Mouse (Mus musculus) frontal cortex, postnatal 25 days (tissue): ENCODE data around the gene Txnrd2.

Source experiments
- DNase-seq, 2 experiments: peaks; one replicate each; pipeline ENCODE4 v3.0.0; 2022; ENCODE audit warnings: low spot score in 2 of 2

The Txnrd2 gene

DNA sequence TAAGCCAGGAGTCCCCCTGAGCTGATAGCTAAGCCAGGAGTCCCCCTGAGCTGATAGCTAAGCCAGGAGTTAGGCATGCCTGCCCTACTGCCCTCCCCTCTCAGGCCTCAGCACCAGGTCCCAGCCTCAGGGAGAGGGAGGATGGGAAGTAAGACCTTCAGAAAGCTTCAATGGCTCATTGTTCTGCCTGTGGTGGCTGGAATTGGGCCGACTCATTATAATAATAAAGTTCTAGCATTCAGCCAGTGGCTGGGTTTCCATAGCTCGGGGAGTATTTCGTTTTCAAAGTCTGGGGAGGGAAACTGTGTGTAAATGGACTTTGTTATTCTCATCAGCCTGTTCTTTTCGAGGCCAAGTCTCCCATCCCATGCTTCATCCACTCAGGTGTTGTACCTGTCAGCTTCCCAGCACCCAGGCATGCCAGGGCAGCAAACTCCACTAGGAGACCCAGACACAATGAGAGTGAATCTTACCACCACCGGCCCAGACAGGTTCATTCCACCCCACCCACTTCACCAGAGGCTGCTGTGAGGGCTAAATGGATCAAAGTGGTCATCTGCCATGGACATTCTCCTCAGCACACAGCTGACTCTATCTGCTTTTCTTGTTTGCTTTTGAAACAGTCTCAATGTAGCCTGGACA, 58.7 kb downstream of the Txnrd2 start:
- DNase-seq = no peak

- DNase-seq = no peak
These were observed 59.9 kb downstream of the Txnrd2 start for GRCm38 (mm10) chr16:18486126-18486525.

DNA sequence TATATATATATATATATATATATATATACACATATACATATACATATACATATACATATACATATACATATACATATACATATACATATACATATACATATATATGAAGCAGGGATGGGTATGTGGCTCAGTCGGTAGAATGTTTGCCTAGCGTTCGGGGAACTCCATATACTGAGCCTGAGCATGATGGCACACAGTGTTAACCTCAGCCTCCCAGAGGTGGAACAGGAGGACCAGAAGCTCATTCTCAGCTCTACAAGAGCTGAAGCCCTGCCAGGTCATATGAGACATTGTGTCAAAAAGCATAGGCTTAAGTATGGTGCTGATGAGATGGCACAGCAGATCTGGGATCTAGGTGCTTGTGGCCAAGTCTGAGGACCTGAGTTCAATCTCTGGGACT, 64.1 kb downstream of the Txnrd2 start:
- no peak for DNase-seq

DNA sequence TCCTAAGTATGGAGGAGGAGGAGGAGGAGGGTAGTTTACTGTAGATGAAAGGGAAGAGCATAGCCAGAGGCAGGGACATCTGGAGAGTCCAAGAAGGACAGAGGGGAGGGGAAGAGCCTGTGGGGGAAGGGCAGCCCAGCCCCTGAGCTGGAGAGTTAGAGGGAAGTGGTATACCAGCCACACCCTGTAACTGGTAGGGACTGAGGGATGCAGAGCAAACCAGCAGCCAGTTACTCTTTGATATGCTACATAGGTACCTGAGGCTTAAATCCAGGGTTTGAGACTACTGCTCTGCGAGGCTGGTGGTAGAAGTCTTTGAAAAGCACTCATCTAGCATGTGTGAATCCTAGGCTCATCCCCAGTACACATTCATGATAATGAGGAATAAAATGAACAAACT, 64.7 kb downstream of the Txnrd2 start:
- no peak for DNase-seq

GRCm38 (mm10) chr16:18497865-18498515, 71.8 kb downstream of the Txnrd2 start:
- DNase-seq = peak in 1 of 2 experiments; percentile 35

- peak; percentile 85 to 93 for DNase-seq
These were observed 72.4 kb downstream of the Txnrd2 start, which contains the start of the genes Gnb1l and Rtl10 for GRCm38 (mm10) chr16:18498558-18498990. Gene Gnb1l, plus strand, starts transcription at chr16:18498713. Gene Rtl10, plus strand, starts transcription at chr16:18498901.

- no peak for DNase-seq
These were observed 72.8 kb downstream of the Txnrd2 start for GRCm38 (mm10) chr16:18498996-18499395.

DNA sequence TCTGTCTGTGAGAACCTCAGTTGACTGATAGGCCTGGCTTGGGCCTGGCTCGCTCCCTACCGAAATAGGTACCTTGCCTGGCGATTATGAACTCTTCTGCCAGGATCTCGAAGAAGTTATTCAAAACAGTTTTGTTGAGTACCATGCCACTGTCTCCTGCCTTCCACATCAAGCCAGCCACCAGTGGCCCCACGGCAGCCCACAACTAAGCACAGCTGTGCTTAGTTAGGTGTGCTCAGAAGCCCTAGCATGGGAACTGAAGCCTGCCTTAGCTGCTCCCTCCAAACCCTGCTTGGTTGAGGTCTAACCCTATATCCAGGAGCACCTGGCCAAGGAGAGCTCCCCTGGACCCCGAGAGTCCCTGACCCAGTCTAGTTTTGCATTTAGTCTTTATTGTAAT, 75.3 kb downstream of the Txnrd2 start:
- no peak for DNase-seq

- no peak for DNase-seq
These were observed 77.6 kb downstream of the Txnrd2 start for GRCm38 (mm10) chr16:18503566-18504342.

DNA sequence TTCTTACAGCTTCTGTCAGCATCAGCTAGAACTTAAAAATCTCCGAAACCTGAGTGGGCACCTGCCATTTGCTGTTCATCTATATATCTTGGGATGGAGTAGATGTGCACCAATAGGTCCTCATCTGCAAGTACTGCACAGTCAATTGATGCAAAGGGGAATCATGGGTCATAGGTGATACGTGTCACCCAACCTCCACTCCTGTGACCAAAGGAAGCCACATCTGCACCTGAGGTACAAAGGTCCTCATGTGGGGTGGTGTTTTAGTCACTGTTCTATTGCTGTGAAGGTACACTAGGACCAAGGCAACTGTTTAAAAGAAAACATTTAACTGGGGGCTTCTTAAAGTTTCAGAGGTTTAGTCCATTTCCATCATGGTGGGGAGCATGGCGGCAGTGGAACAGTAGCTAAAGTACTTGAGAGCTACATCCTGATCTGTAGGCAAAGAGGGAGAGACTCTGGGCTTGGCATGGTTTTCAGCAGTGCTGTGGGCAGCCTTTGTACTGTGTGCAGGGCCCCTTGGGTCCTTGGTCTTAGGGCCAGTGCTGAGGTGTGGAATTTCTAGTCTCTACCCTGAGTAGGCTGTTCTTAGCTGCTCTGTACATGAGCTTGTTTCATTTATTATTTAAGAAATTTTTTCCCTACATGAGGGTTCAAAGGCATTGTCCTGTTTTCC, 80.5 kb downstream of the Txnrd2 start:
- DNase-seq = no peak

DNA sequence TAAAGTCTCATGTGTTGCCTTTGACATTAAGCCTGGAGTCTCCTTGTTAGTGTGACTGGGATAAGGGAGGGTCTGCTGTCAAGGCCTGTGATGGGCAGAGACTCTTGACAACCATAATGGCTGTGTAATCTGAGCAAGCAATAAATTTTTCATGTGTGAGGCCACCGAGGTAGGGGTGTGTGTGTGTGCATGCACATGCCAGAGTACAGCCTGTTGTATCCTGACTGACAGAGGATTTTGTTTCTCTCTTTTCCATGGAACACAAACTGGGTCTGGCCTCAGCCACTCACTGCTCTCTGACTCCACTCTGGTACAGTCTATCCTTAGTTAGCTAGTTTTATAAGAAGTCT, 81.0 kb downstream of the Txnrd2 start:
- DNase-seq = no peak

GRCm38 (mm10) chr16:18511741-18512140, 85.6 kb downstream of the Txnrd2 start:
- DNase-seq = no peak

- no peak for DNase-seq
These were observed 87.3 kb downstream of the Txnrd2 start for GRCm38 (mm10) chr16:18513508-18513907.

- DNase-seq = no peak
These were observed 91.9 kb downstream of the Txnrd2 start for GRCm38 (mm10) chr16:18518091-18518490.

GRCm38 (mm10) chr16:18523563-18524245, 97.5 kb downstream of the Txnrd2 start:
- DNase-seq = no peak

DNA sequence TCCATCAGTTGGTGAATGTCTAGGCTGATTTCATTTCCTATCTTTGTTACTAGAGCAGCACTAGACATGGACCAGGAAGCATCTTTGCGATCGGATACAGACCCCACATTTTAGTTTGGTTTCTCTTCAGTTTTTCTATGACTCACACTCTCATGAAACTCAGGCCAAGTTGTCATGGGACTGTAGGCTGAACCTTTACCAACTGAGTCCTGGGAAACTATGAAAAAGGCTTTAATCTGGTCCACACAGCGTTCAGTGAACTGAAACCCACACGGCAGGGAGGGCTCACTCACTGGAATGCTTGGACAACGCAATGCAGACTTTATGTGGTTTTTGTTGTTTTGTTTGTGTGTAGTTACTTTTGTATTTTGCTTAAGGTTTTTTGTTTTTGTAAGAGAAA, 102.5 kb downstream of the Txnrd2 start:
- no peak for DNase-seq
